Mouse (Mus musculus) thymus, postnatal 36 days (tissue): ENCODE data around the gene Hoxb1.

ENCODE experiments used
- DNase-seq, 2 experiments: peaks; one replicate each; pipeline ENCODE4 v3.0.0; 2022; ENCODE audit warnings: mixed read lengths in 2 of 2

Gene Hoxb1

DNA sequence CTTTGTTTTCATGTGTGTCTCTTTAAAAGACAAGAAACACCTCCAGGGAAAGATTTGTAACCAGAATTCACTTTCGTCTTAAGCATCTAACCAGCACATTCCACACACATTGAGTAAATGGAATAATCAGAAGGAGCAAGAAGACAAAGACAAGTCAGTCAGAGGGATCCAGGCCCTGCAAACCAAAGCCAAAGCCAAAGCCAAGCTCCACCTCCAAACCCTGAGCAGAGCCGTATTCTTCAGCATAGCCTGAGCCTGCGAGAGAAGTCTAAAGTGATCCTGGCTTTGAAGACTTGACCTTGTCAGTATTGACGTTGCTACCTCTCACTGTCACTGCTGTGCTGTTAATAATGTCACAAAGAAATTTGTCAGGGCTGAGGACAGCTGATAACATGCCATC is 40.0 kb downstream of the Hoxb1 start:
- no peak for DNase-seq

DNA sequence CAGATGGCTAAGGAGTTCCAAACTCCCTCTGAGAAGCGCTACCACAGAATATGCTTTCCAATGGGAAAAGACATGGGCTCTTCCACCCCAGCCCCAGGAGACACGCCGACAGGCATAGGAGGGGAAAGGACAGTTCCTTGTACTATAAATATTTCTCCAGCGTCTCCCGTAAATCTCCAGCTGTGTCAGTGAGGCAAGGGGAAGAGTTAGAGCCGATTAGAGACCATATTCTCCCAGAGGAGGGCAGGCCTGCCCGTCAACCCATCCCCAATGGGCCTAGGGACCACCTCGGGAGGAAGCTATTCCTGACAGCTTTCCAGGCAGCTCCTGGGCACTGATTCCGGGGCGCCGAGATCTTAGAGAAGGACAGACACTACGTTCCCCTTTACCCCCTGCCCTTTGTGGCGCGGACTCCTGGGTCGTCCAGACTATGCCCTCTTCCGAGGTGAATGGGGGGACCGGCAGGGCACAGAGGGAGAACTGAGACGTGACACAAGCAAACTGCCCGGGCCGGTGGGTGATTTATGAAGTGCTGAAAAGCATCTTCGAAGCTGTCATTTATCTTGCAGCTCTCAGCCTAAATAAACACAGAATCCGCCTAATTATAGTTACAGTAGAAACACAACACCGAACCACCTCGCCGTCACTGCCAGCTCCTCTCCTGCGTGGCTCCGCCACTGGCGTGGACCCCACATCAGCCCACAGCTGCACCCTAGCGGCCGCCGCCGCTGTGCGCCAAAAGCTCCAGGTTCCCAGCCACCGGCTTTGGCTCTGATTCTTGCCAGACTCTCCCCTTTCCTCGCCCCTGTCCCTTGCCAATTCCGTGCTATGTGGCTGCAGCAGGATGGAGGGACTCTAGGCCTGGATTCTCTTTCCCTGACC is 41.9 kb downstream of the Hoxb1 start:
- DNase-seq, result peak; percentile 64 to 72

- DNase-seq, result no peak
Measured at GRCm38 (mm10) chr11:96408234-96409010, 42.9 kb downstream of the Hoxb1 start.

DNA sequence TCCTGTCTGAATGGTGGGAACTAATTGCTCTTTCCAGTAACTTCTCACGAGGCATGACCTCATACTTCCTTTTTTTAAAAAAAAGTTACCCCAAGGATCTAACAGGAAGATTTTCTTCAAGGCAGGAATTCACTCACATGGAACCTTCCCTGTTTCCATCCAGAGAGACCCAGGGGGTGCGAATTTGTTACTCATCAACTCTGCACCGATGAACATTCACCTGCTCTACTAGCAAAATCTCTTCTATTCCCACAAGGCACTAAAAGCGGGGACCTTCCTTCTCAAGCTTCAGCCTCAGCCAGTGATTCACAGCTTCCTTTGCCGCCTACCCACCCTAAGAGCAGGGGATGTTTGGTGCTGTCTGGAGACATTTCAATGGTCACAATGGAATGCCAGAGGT is 45.5 kb downstream of the Hoxb1 start:
- DNase-seq, result no peak

- DNase-seq, result no peak
Measured at GRCm38 (mm10) chr11:96411934-96412333, 46.4 kb downstream of the Hoxb1 start.

- no peak for DNase-seq
Measured at GRCm38 (mm10) chr11:96412941-96413491, 47.5 kb downstream of the Hoxb1 start.

DNA sequence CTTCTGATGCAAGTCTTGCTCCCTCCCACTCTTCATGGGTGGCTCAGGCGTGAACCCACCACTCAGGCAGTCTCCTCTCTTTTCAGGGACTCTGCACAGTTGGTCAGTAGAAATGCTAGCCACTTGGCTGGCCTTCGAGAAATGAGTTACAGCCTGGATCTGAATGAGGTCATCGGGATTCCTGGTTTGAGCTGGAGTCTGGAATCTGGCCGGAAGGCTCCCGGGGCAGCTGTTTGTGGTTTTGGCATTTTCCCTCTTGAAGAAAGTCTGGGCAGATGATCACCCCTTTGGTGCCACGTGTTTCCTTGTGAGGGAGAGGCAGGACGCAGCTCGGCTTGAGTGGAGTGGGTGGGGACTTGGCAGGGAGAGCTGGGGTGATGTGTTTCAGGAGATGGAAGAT is 48.0 kb downstream of the Hoxb1 start:
- DNase-seq, result no peak

DNA sequence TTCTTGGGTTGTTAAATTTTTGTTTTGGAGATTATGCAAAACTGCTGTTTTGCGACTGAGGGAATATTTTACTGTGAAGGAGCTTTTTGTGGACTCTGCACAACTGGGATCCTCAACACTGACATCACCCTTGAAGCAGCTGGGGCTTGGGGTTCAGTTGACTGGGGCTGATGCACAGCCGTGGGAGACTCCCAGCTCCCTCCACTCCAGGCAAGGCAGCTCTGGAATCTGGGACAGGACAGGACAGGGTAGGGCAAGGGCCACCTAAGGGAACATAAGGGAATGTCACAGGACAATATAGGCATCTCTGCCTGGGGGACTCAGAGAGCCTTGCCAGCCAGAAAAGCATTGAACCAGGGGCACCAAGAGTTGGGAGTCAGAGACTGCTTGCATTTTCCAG is 48.5 kb downstream of the Hoxb1 start:
- no peak for DNase-seq
